Mouse (Mus musculus) c-Kit-negative CD71-positive TER-119-positive erythroid progenitor cells, embryonic 14.5 days (primary cell): ENCODE results near the gene Uri1.

Experiments
- DNase-seq: peaks from one replicate; pipeline ENCODE4 v3.0.0-alpha.2; 2013; ENCODE audit warnings: low read depth, low spot score

The Uri1 gene

GRCm38 (mm10) chr7:37921681-37922430 is 101.5 kb downstream of the Uri1 start:
- DNase-seq, result no peak

- no peak for DNase-seq
Measured at GRCm38 (mm10) chr7:37918926-37919325, 104.4 kb downstream of the Uri1 start.

- DNase-seq, result no peak
Measured at GRCm38 (mm10) chr7:37916762-37917439, 106.5 kb downstream of the Uri1 start.

- DNase-seq, result no peak
Measured at GRCm38 (mm10) chr7:37911802-37912122, 111.6 kb downstream of the Uri1 start.

DNA sequence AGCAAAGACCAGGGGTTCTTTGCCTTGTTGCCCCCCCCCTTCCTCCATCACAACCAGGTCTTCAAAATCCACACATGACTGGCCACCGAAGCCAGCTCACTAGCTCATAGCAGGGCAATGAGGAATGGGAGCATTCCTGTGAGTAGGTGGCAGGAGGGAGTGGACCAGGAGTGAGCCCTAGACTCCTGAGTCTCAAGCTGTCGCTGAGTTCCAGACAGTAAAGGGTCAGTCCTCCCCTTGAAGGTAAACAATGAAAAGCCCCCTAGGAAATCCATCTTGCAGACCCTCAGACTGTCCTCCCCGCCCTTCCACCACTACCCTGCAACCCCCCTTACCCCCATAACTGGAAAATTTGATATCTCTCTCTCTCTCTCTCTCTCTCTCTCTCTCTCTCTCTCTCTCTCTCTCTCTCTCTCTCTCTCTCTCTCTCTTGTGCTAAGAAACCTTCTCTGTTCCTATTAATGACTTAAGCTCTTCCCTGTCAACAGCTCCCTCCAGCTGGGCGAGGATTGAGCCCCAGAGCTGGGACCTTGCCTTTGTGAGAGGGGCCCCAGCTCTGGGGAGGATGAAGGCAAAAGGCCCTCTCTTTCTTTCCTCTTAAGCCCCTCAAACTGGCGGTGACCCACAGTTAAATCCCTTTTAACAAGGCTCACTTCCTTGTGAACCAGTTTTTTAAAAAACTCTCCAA is 112.1 kb downstream of the Uri1 start:
- DNase-seq, result no peak

DNA sequence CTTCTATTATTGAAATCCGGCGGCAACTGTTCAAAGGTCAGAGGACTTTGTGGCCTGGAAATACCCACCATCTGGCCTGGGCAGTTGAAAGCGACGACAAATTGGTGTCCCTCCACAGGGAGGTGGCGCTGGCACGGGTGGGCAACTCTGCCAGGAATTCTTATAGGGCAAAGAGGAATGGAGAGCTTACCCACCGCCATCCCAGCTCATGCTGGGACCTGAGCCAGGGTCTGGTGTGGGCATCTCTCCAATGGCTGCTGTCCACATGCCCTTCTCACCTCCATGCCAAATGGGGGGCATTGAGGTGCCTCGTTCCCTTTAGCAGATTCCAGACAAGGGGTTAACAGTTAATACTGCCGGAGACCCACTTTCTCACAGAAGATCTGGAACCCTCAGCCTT is 113.2 kb downstream of the Uri1 start:
- no peak for DNase-seq
